Mouse (Mus musculus) urinary bladder, postnatal 36 days (tissue): ENCODE data around the gene Zfp90.
A peak's percentile ranks its signal among the peaks of the same experiment; 100 is the strongest.

Experiments
- DNase-seq, 2 experiments: peaks; one replicate each; pipeline ENCODE4 v3.0.0; 2022; ENCODE audit warnings: low spot score in 2 of 2, mixed read lengths in 1 of 2

Zfp90 gene

DNA sequence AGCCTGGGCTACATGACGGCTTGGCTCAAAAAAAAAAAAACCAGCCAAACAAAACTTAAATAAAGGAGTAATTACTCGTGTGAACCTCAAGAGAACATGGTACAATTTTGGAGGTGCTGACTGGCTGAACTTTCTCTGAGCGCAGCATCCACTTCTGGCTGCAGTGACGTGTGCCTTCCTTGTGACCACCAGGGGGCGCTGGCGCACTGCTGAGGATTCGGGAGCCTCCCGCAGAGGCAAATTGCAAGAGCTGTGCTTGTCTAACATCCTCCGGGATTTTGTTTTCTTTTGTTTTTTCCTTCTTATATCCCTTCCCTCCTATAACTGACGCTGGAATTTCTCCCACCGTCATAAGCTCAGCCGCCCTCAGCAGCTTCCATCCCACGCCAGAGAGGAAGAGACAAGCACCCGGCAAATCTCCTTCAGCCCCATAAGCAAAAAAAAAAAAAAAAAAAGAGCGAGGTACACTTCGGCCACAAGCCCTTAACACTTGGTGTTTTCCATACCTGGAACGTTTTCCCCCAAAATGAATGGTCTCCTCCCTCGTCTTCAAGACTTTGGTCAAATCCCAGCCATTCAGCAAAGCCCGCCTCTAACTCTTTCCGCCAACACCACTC lies 17.9 kb downstream of the Zfp90 start:
- peak; percentile 80 to 86 for DNase-seq

DNA sequence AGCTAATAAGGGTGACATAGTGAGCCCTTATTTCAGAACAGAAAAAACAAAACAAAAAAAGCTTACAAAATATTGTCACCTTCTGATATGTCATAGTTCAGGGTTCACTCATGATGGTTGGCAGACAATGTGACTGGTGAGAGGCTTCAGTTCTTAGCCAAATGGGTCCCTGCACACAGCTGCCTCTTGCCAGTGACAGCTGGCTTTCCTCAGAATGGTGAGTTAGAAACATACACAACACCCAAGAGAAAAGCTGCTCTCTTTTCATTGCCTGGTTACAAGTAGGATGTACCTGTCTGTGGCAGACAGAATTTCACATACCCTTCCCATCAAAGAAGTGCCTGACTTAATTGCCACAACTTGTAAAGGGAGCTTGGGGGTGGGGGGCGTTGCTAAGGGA lies 18.5 kb downstream of the Zfp90 start:
- no peak for DNase-seq

DNA sequence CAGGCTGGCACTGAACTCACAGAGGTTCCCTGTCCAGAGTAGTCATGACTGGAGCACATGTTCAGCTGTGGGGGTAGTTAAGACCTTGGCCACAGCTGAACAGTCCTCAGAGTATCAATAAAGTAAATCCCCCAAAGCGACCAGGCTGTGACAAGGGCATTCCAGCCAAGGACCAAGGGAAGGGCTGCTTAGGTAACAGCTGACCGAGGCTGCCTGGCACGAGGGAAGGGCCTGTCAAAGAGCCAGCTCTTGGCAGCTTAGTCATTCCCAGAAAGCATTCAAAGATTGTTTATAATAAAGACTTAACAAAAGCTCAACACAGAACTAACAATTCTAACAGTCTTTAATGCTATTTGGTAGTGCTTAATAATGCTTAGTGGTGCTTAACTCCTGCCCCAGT lies 22.7 kb downstream of the Zfp90 start:
- peak; percentile 48 to 56 for DNase-seq

DNA sequence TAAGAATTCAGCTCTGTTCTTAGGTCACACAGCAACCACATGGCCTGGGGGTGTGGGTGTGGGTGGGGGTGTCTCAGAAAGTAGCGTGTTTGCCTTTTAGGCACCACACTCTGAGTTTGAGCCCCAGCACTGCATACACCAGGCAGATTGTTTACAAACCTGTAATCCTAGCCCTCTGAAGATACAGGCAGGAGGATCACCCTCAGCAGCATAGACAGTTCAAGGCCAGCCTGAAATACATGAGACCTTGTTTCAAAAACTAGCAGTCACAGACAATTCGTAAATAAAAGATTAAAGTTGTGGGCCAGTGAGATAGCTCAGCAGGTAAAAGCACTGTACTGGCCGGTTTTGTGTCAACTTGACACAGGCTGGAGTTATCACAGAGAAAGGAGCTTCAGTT lies 25.0 kb downstream of the Zfp90 start:
- no peak for DNase-seq

DNA sequence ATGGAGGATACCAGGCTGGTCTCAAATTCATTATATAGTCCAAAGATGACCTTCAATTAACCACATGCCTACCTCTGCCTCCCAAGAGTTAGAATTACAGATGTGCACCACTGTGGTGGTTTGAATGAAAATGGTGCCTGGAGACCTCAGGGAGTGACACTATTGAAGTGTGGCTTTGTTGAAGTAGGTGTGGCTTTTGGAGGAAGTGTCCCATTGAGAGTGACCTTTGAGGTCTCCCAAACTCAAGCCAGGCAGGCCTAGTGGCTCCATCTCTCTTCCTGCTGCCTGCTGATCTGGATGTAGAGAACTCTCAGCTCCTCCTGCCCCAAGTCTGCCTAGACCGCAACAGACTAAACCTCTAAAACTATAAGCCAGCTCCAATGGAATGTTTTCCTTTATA lies 27.6 kb downstream of the Zfp90 start:
- DNase-seq = no peak

DNA sequence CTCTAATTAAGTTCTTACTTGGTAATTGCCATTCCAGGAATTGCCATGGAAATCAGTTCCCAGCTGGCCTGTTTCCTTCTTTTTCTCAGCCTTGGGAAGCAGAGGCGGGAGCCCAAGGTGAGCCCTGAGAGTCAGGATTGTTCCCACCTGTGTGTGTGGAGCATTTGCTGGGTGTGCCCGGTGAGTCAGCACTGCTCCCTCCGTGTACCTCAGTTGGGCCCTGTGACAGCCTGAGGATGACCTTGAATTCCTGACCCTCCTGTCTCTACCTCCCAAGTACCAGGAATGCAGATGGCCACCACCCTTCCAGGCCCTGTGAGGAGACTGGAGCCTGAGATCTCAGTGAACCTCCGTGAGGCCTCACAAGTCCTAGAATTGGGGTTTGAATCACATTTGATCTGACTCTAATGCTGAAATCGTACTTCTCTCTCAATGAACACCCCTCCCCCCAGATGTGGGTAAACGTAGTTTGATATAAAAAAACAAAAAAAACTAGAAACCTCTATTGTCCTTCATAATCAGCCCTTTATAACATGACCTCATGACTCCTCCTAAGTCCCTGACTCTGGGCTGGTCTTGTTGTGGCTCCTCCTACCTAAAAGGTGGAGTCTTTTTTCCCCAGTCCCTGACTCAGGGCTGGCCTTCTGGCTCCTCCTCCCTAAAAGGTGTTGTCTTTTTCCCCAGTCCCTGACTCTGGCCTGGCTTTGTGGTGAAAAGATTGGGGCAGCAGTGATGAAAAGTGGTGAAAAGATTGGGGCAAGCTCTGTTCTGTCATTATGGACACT lies 36.4 kb downstream of the Zfp90 start:
- no peak for DNase-seq

DNA sequence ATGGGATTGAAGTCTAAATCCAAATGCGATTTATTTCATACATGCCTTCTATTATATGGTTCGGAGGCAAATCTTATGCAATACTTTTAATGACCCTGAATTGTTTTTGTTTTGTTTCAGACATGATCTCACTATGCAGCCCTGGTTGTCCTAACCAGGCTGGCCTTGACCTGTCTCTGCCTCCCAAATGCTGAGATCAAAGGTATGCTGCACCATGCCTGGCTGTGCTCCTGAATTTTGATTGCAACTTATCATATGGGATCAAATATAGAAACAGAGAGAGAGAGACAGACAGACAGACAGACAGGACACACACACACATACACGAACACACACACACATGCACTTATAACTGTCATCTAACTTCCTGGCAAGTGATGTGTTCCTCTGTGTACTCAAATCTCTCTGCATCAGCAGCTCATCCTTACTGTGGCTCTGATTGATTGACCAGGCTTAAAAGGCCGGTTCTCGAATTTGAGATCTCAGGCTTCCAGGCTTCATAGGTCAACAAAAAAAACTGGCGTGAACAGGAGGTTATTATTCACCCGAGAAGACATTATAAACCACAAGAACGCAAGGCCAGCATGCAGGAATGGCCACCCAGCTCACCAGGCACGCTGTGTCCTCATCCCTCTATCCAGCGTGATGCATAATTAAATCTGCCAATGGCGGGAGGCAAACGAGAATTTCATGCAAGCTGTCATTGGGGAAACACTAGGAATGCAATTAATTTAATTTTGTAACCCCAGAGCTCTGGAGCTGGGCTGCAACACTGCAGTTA lies 37.8 kb downstream of the Zfp90 start:
- DNase-seq = no peak

DNA sequence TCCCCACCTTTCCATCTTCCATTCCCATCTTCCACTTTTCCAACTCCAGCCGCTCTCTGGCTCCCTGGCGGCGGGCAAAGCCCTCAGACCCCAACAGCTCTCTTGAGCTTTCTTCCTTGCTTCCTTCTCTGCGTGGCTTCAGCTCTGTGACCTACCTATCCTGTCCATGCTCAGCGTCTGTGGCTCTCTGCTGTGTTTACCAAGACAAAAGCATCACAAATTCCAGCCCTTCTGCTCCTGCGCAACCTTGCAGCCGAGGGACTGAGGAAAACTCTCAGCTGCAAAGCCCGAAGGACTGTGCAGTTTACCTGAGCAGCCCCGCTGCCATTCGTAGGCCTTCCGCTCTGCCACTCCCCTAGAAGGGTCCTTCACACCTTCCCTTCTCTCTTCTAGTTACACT lies 38.9 kb downstream of the Zfp90 start:
- no peak for DNase-seq

DNA sequence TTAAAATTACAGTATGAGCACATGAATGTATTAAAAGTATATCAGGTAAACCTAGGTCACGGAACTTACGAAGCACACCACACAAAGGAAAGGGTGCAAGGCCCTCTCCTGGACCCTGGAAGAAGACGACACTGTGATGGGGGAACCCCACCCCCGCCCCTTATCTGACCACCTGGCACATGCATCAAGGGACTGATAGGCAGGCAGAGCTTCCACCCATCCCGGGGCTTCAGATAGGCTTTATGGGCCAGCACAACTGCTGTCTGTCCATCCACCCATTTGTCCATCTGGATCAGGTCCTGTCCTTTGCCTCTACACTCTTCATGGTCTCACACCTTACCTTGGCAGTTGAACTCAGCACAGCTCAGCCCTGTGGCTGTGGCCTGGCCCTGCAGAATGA lies 47.0 kb downstream of the Zfp90 start:
- no peak for DNase-seq

DNA sequence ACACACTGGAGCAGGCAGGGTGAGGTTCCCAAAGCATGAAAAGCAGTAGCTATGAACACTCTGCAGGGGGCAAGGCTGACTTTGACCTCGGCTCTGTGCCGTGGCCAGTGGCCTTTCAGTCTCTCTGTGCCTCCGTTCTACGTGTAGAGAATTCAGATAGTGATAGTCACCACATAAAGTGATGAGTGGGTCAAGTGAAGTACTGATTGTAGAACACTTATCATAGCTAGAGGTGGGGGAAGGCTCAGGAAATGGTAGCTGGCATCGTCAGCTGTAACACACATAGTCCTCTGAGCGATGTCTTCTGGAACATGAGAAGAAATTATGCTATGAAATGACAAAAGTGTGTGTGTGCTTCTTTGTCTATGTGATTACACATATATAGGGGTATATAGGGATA lies 48.7 kb downstream of the Zfp90 start:
- no peak for DNase-seq

DNA sequence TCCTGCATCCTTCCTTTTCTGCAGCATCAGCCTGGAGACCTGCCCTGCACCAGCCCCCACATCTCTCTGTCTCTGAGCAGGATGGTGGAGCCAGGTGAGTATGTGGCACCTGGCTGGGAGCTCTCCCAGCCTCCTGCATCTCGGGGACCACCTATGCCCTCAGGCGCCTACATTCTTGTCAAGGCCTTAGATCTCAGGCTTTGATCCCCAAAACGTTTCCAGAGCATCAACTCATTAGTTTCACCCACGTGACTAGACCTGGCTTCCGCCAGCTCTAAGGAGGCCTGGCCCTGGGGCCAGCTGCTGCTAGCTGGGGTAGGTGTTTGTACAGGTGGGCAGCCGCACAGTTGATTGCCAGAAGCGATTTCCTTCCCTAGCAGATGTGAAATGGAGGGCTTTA lies 54.4 kb downstream of the Zfp90 start:
- DNase-seq = no peak

DNA sequence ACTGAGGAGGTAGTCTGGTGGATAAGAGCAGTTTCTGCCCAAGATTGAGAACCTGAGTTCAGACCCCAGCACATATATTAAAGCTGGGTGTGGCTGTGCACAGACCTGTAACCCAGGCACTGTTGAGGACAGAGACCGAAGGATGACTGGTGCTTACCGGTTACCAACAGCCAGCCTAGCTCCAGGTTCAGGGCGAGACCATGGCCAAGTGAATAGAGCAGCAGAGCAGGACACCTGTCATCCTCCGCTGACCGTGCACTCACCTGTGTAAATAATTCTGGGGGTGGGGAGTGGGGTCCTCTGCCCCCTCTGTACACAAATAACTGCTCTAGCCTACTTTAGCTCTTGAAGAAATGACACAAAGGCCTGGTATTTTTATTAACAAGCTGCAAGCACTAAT lies 58.9 kb downstream of the Zfp90 start:
- no peak for DNase-seq
